Mouse (Mus musculus) kidney, postnatal 0 days (tissue): ENCODE results near the gene Pitpnm1. TPM values are rescaled to one million over a fixed set of nuclear protein-coding genes. Genes with fewer than 3 reads are reported as not detected.

Source experiments
- ATAC-seq: fragments of 200-750 bp; cut with Nextera tagmentation; replicated peaks from 2 replicates; pipeline ENCODE4 v1.8.0; 2017; ENCODE audit warnings: low read depth, moderate number of reproducible peaks, moderate TSS enrichment, moderate library complexity; ENCODE audit not compliant: low FRiP score
- DNase-seq: peaks from one replicate; pipeline ENCODE4 v3.0.0-alpha.2; 2016; ENCODE audit warnings: low spot score
- H3K27ac ChIP-seq: fragments of 300-500 bp; sonication (generic); 2 replicates; pipeline ENCODE4 v1.5.1; 2014; ENCODE audit warnings: mild to moderate bottlenecking
- H3K27me3 ChIP-seq: fragments of 300-500 bp; sonication (generic); 2 replicates; pipeline ENCODE4 v1.6.1; 2014; ENCODE audit warnings: low read length, mixed read lengths; ENCODE audit not compliant: insufficient read depth
- H3K36me3 ChIP-seq: fragments of 300-500 bp; sonication (generic); 2 replicates; pipeline ENCODE4 v1.6.1; 2014; ENCODE audit warnings: low read length, mixed read lengths; ENCODE audit not compliant: insufficient read depth
- H3K4me1 ChIP-seq: fragments of 300-500 bp; sonication (generic); replicated peaks from 2 replicates; pipeline ENCODE4 v1.6.1; 2014; ENCODE audit warnings: antibody characterized with exemption, low read length, mixed read lengths; ENCODE audit not compliant: insufficient read depth
- H3K4me2 ChIP-seq: fragments of 300-500 bp; sonication (generic); 2 replicates; pipeline ENCODE4 v1.6.1; 2014; ENCODE audit warnings: mild to moderate bottlenecking, low read length, moderate library complexity, mixed read lengths
- H3K4me3 ChIP-seq: fragments of 300-500 bp; sonication (generic); replicated peaks from 2 replicates; pipeline ENCODE4 v1.5.1; 2014; ENCODE audit warnings: low read depth, low read length
- H3K9ac ChIP-seq: fragments of 300-500 bp; sonication (generic); 2 replicates; pipeline ENCODE4 v1.6.1; 2014; ENCODE audit warnings: low read depth, low read length
- H3K9me3 ChIP-seq: fragments of 300-500 bp; sonication (generic); replicated peaks from 2 replicates; pipeline ENCODE4 v1.6.1; 2016; ENCODE audit warnings: low read length, inconsistent platforms, mixed read lengths
- CTCF ChIP-seq: IDR thresholded peaks from 2 replicates; pipeline ENCODE4 v1.5.1; 2016; ENCODE audit warnings: antibody characterized with exemption, low read depth, mild to moderate bottlenecking, moderate library complexity
- WGBS: fragments of 180-500 bp; shearing (Covaris S2); extraction: QIAGEN DNeasy Blood & Tissue Kit; methylation state at CpG from one replicate; pipeline ENCODE4 v1.1.7; 2014; 5-methylcytosine and 5-hydroxymethylcytosine counted together
- polyA plus RNA-seq: library from polyadenylated mRNA; unstranded; fragments of >200 nt; fragmentation: Nextera tagmentation; extraction: Ambion mirVana; gene quantifications from 2 replicates; pipeline ENCODE4 v1.2.1, GENCODE M21; 2015

Gene Pitpnm1
- polyA plus RNA-seq, 1 experiment from 2014 or later: 12.2 TPM

GRCm38 (mm10) chr19:4072706-4073424 lies 26.9 kb upstream of the Pitpnm1 start:
- Histone ChIP-seq H3K9ac (no peak overlapping the region), H3K4me2 (no peak overlapping the region), H3K4me3 (no peak overlapping the region), H3K9me3 (no peaks in the 10 kb centered on the region), H3K27me3 (no peaks in the 10 kb centered on the region), H3K4me1 (peaks cover 3% of the 10 kb centered on the region; the same call in 1 of the 2 replicates), H3K27ac (no peak overlapping the region), H3K36me3 (no peaks in the 10 kb centered on the region)
- no peak for TF ChIP-seq CTCF
- ATAC-seq (no peak), DNase-seq (no peak)
- 68% methylated on average over 6 of the region's 6 CpGs for WGBS

- Histone ChIP-seq H3K9me3 (no peaks in the 10 kb centered on the region), H3K9ac (no peak overlapping the region), H3K27me3 (no peaks in the 10 kb centered on the region), H3K27ac (no peak overlapping the region), H3K4me1 (peaks cover 3% of the 10 kb centered on the region; the same call in 1 of the 2 replicates), H3K36me3 (no peaks in the 10 kb centered on the region), H3K4me2 (no peak overlapping the region), H3K4me3 (no peak overlapping the region)
- ATAC-seq (no peak), DNase-seq (no peak)
- no peak for TF ChIP-seq CTCF
- 93% methylated on average over 1 of the region's 1 CpGs for WGBS
Observed at GRCm38 (mm10) chr19:4075531-4075930, 24.3 kb upstream of the Pitpnm1 start.

GRCm38 (mm10) chr19:4079594-4079993 lies 20.2 kb upstream of the Pitpnm1 start:
- Histone ChIP-seq H3K4me1 (no peaks in the 10 kb centered on the region), H3K4me3 (no peak overlapping the region), H3K9me3 (no peaks in the 10 kb centered on the region), H3K36me3 (no peaks in the 10 kb centered on the region), H3K27ac (no peak overlapping the region), H3K9ac (no peak overlapping the region), H3K4me2 (no peak overlapping the region), H3K27me3 (no peaks in the 10 kb centered on the region)
- ATAC-seq (no peak), DNase-seq (no peak)
- 83% methylated on average over 1 of the region's 1 CpGs for WGBS
- TF ChIP-seq CTCF: no peak

GRCm38 (mm10) chr19:4080511-4081009 lies 19.2 kb upstream of the Pitpnm1 start:
- no peak overlapping the region for H3K27ac ChIP-seq
- no peaks in the 10 kb centered on the region for H3K36me3 ChIP-seq
- no peak overlapping the region for H3K9ac ChIP-seq
- H3K9me3 ChIP-seq: no peaks in the 10 kb centered on the region
- H3K4me1 ChIP-seq: no peaks in the 10 kb centered on the region
- WGBS: 50% methylated on average over 8 of the region's 8 CpGs
- no peak overlapping the region for H3K4me2 ChIP-seq
- ATAC-seq: no peak
- no peak for DNase-seq
- peak; percentile 25; the same call in 1 of the 2 replicates for TF ChIP-seq CTCF
- H3K4me3 ChIP-seq: no peak overlapping the region
- H3K27me3 ChIP-seq: no peaks in the 10 kb centered on the region

- Histone ChIP-seq H3K9ac (no peak within 1 kb of the TSS), H3K36me3 (no peaks in the 10 kb centered on the region), H3K27me3 (no peaks in the 10 kb centered on the region), H3K27ac (no peak within 1 kb of the TSS), H3K4me1 (no peaks in the 10 kb centered on the region), H3K4me2 (no peak within 1 kb of the TSS), H3K4me3 (no peak within 1 kb of the TSS), H3K9me3 (no peaks in the 10 kb centered on the region)
- no peak for TF ChIP-seq CTCF
- DNase-seq (no peak), ATAC-seq (no peak)
- WGBS: 40% methylated on average over 3 of the region's 3 CpGs
Observed at GRCm38 (mm10) chr19:4081394-4081793, 18.4 kb upstream of the Pitpnm1 start, which contains the start of gene Cabp2. Cabp2 (plus strand) TSS chr19:4081578.

- no peak for ATAC-seq
- H3K36me3 ChIP-seq: no peaks in the 10 kb centered on the region
- no peaks in the 10 kb centered on the region for H3K4me1 ChIP-seq
- H3K9me3 ChIP-seq: no peaks in the 10 kb centered on the region
- H3K4me2 ChIP-seq: no peak overlapping the region
- 74% methylated on average over 11 of the region's 11 CpGs for WGBS
- no peaks in the 10 kb centered on the region for H3K27me3 ChIP-seq
- no peak for DNase-seq
- H3K4me3 ChIP-seq: no peak overlapping the region
- H3K27ac ChIP-seq: no peak overlapping the region
- TF ChIP-seq CTCF: no peak
- no peak overlapping the region for H3K9ac ChIP-seq
Observed at GRCm38 (mm10) chr19:4082219-4082965, 17.4 kb upstream of the Pitpnm1 start.
